9 mouse cellular contexts compared by ENCODE assay signal in genomic region chr3:141838864-141839263, GRCm38 (mm10).
DNase-seq lines count a peak whose midpoint lies in the region; TF ChIP-seq lines count a peak whose summit lies in the region.
"Had no signal": no experiment of that assay in that cellular context is flagged by ENCODE, and none has a peak within 500 bp of the region (broad histone marks: within the 10 kb centered on the region; RNA-seq: fewer than 3 reads in every experiment).

No protein-coding gene starts in this region.

- H3K9ac ChIP-seq in heart, adult 2 months (ENCODE audit: low read depth, low read length), result no peak overlapping the region
- H3K9ac ChIP-seq: heart, embryonic 13.5 days had no signal

- TF ChIP-seq POLR2A in heart, adult 2 months (IDR thresholded peaks at IDR 0.05; ENCODE audit: insufficient read depth, low read depth, low read length), result no peak

- TF ChIP-seq EP300 in heart, adult 2 months (IDR thresholded peaks at IDR 0.05; ENCODE audit: insufficient read depth, low read depth, low read length), result no peak

- no peaks in the 10 kb centered on the region for H3K9me3 ChIP-seq in limb, embryonic 10.5 days (replicated peaks)
- H3K9me3 ChIP-seq: heart, embryonic 13.5 days had no signal

- H3K27ac ChIP-seq in heart, adult 2 months, result no peak overlapping the region
- no peak overlapping the region for H3K27ac ChIP-seq in limb, embryonic 10.5 days
- H3K27ac ChIP-seq: heart, embryonic 13.5 days had no signal

- no peaks in the 10 kb centered on the region for H3K36me3 ChIP-seq in heart, adult 2 months (ENCODE audit: control insufficient read depth, insufficient read depth, low read length)
- no peaks in the 10 kb centered on the region for H3K36me3 ChIP-seq in limb, embryonic 10.5 days
- H3K36me3 ChIP-seq: heart, embryonic 13.5 days had no signal

- no peak overlapping the region for H3K4me3 ChIP-seq in heart, adult 2 months
- no peak overlapping the region for H3K4me3 ChIP-seq in limb, embryonic 10.5 days
- H3K4me3 ChIP-seq: heart, embryonic 13.5 days had no signal

- no peaks in the 10 kb centered on the region for H3K4me1 ChIP-seq in heart, adult 2 months (ENCODE audit: control insufficient read depth, insufficient read depth, low read length)
- H3K4me1 ChIP-seq in limb, embryonic 10.5 days, result no peaks in the 10 kb centered on the region
- H3K4me1 ChIP-seq: heart, embryonic 13.5 days had no signal

- H3K79me2 ChIP-seq in heart, adult 2 months (replicated peaks; ENCODE audit: control insufficient read depth, insufficient read depth, low read length), result no peaks in the 10 kb centered on the region

- intact Hi-C loops in heart, adult 2 months (cut with DNase I), result no loop called here

- H3K27me3 ChIP-seq in heart, adult 2 months (ENCODE audit: control insufficient read depth, insufficient read depth, low read length), result no peaks in the 10 kb centered on the region
- no peaks in the 10 kb centered on the region for H3K27me3 ChIP-seq in limb, embryonic 10.5 days (ENCODE audit: low read depth, poor library complexity, severe bottlenecking)
- H3K27me3 ChIP-seq: heart, embryonic 13.5 days had no signal

- TF ChIP-seq CTCF in heart, adult 2 months (IDR thresholded peaks at IDR 0.05), result peak; percentile 71

- DNase-seq in heart, adult 2 months, result no peak
- no peak for DNase-seq in heart, adult 8-10 months (ENCODE audit: low spot score)
- peak; percentile 35 to 62 for DNase-seq in right cerebral cortex, adult 2 months (ENCODE audit: low spot score in 2 of 2)
- DNase-seq in right cerebral cortex, postnatal 25 days, result no peak
- peak; percentile 60 for DNase-seq in embryo, embryonic 9.5 days (ENCODE audit: extremely low spot score)
- DNase-seq in limb, embryonic 10.5 days (ENCODE audit: low spot score), result peak; percentile 48
- DNase-seq in ovary, adult 18-20 months (ENCODE audit: low spot score), result no peak
- no peak for DNase-seq in gastrocnemius, postnatal 10 days

- 40% methylated on average over 7 of the region's 7 CpGs for WGBS in heart, adult 2 months
- 45% methylated on average over 7 of the region's 7 CpGs for WGBS in limb, embryonic 10.5 days

Comparison
In these comparisons a context has a peak if more than half of its experiments do, and no peak if none do; other contexts are left out.
1. DNase-seq: peak in right cerebral cortex, adult 2 months (2 of 2), embryo, embryonic 9.5 days (single experiment) and limb, embryonic 10.5 days (single experiment); none in heart, adult 2 months (0 of 2), heart, adult 8-10 months (single experiment), right cerebral cortex, postnatal 25 days (single experiment), ovary, adult 18-20 months (single experiment) and gastrocnemius, postnatal 10 days (single experiment).